Mouse (Mus musculus): ENCODE measurements at regions not wholly inside any gene's neighbourhood (a gene's known extent, or its start where the extent isn't known, plus 50 kb on each side); places are given as distances from the start of the nearest gene placed in this dataset.

- no peak overlapping the region for H3K27ac ChIP-seq (ENCODE audit: low read depth, low read length)
- no peak overlapping the region for H3K4me2 ChIP-seq (ENCODE audit: low read length)
Observed at GRCm38 (mm10) chr9:90954613-90955012, 407.6 kb upstream of the Zic4 start.

GRCm38 (mm10) chr9:90961436-90961835, 400.8 kb upstream of the Zic4 start:
- Histone ChIP-seq H3K27me3 (replicated peaks; ENCODE audit: control insufficient read depth, insufficient read depth, low read length) (no peaks in the 10 kb centered on the region), H3K4me2 (ENCODE audit: low read length) (no peak overlapping the region), H3K4me3 (ENCODE audit: low read depth, low read length) (no peak overlapping the region), H3K36me3 (ENCODE audit: control insufficient read depth, insufficient read depth, low read length) (no peaks in the 10 kb centered on the region), H3K9me3 (replicated peaks; ENCODE audit: control insufficient read depth, low read length) (no peaks in the 10 kb centered on the region), H3K9ac (ENCODE audit: low read length) (no peak overlapping the region), H3K27ac (ENCODE audit: low read depth, low read length) (no peak overlapping the region), H3K4me1 (ENCODE audit: control insufficient read depth, insufficient read depth, low read length) (no peaks in the 10 kb centered on the region)
- WGBS = 88% methylated on average over 4 of the region's 4 CpGs
- DNase-seq (ENCODE audit: low spot score) (no peak), ATAC-seq (no peak)

More at GRCm38 (mm10) chr9:90954613-90955012, 407.6 kb upstream of the Zic4 start:
- no peaks in the 10 kb centered on the region for H3K9me3 ChIP-seq (replicated peaks; ENCODE audit: control insufficient read depth, low read length)
- H3K36me3 ChIP-seq (ENCODE audit: control insufficient read depth, insufficient read depth, low read length) = no peaks in the 10 kb centered on the region
- H3K4me1 ChIP-seq (ENCODE audit: control insufficient read depth, insufficient read depth, low read length) = no peaks in the 10 kb centered on the region
- H3K27me3 ChIP-seq (replicated peaks; ENCODE audit: control insufficient read depth, insufficient read depth, low read length) = no peaks in the 10 kb centered on the region
- no peak overlapping the region for H3K4me3 ChIP-seq (ENCODE audit: low read depth, low read length)
- H3K9ac ChIP-seq (ENCODE audit: low read length) = no peak overlapping the region
- ATAC-seq = no peak
- no peak for DNase-seq (ENCODE audit: low spot score)

- H3K9me3 ChIP-seq (replicated peaks; ENCODE audit: control insufficient read depth, low read length) = no peaks in the 10 kb centered on the region
- no peak overlapping the region for H3K9ac ChIP-seq (ENCODE audit: low read length)
- H3K27ac ChIP-seq (ENCODE audit: low read depth, low read length) = no peak overlapping the region
- DNase-seq (ENCODE audit: low spot score) (no peak), ATAC-seq (no peak)
- H3K36me3 ChIP-seq (ENCODE audit: control insufficient read depth, insufficient read depth, low read length) = no peaks in the 10 kb centered on the region
- WGBS = 43% methylated on average over 3 of the region's 3 CpGs
- H3K27me3 ChIP-seq (replicated peaks; ENCODE audit: control insufficient read depth, insufficient read depth, low read length) = no peaks in the 10 kb centered on the region
- H3K4me2 ChIP-seq (ENCODE audit: low read length) = no peak overlapping the region
- no peaks in the 10 kb centered on the region for H3K4me1 ChIP-seq (ENCODE audit: control insufficient read depth, insufficient read depth, low read length)
- no peak overlapping the region for H3K4me3 ChIP-seq (ENCODE audit: low read depth, low read length)
Observed at GRCm38 (mm10) chr9:90964043-90964442, 398.2 kb upstream of the Zic4 start.

GRCm38 (mm10) chr9:90978730-90979129, 383.5 kb upstream of the Zic4 start:
- no peak overlapping the region for H3K4me2 ChIP-seq (ENCODE audit: low read length)
- no peak overlapping the region for H3K4me3 ChIP-seq (ENCODE audit: low read depth, low read length)
- H3K9ac ChIP-seq (ENCODE audit: low read length) = no peak overlapping the region
- peak; percentile 40; the same call in 1 of the 2 replicates for ATAC-seq
- DNase-seq (ENCODE audit: low spot score) = peak; percentile 56
- WGBS = 49% methylated on average over 4 of the region's 4 CpGs
- no peaks in the 10 kb centered on the region for H3K4me1 ChIP-seq (ENCODE audit: control insufficient read depth, insufficient read depth, low read length)
- no peaks in the 10 kb centered on the region for H3K36me3 ChIP-seq (ENCODE audit: control insufficient read depth, insufficient read depth, low read length)
- no peak overlapping the region for H3K27ac ChIP-seq (ENCODE audit: low read depth, low read length)
- no peaks in the 10 kb centered on the region for H3K9me3 ChIP-seq (replicated peaks; ENCODE audit: control insufficient read depth, low read length)
- H3K27me3 ChIP-seq (replicated peaks; ENCODE audit: control insufficient read depth, insufficient read depth, low read length) = no peaks in the 10 kb centered on the region

DNA sequence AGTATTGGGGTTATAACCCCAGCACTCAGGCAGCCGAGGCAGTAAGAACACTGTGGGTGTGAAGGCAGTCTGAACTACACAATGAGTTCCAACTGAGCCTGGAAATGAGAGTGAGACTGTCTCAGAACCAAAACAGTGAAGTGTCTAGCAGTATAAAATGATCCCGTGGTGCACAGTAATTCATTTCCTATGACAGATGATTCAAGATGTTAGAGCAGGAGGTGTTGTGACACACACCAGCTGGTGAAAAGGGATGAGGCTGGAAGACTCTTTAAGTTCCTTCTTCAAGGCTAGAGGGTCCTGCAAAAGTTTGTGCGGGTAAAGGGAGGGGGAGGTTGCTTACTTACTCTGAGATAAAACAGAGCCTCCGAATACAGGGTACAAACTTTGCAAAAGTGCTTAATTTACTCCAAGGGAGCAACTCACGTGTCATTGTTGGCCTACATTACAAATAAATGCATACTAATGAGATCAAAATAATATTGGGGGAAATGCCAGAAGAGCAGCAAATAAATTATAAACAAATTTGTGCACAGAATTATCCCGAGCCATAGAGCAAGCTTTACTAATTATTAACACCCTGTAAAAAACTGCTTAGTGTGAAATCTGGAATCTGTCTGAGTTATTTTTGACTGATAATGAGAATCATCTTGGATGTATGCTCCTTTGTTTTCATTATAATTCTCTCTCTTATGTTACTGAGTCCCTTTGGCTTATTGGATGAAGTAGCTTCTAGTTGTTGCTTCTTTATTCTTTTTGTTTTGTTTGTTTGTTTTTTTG, 382.0 kb upstream of the Zic4 start:
- peak; percentile 69 for DNase-seq (ENCODE audit: low spot score)
- WGBS = 59% methylated on average over 6 of the region's 6 CpGs
- Histone ChIP-seq H3K36me3 (ENCODE audit: control insufficient read depth, insufficient read depth, low read length) (no peaks in the 10 kb centered on the region), H3K9me3 (replicated peaks; ENCODE audit: control insufficient read depth, low read length) (no peaks in the 10 kb centered on the region), H3K4me3 (ENCODE audit: low read depth, low read length) (no peak overlapping the region), H3K9ac (ENCODE audit: low read length) (no peak overlapping the region), H3K27me3 (replicated peaks; ENCODE audit: control insufficient read depth, insufficient read depth, low read length) (no peaks in the 10 kb centered on the region), H3K4me2 (ENCODE audit: low read length) (no peak overlapping the region), H3K4me1 (ENCODE audit: control insufficient read depth, insufficient read depth, low read length) (no peaks in the 10 kb centered on the region), H3K27ac (ENCODE audit: low read depth, low read length) (no peak overlapping the region)
- peak; percentile 84 for ATAC-seq

GRCm38 (mm10) chr9:90999178-90999577, 363.0 kb upstream of the Zic4 start:
- H3K9me3 ChIP-seq (replicated peaks; ENCODE audit: control insufficient read depth, low read length) = no peaks in the 10 kb centered on the region
- ATAC-seq = no peak
- H3K36me3 ChIP-seq (ENCODE audit: control insufficient read depth, insufficient read depth, low read length) = no peaks in the 10 kb centered on the region
- H3K9ac ChIP-seq (ENCODE audit: low read length) = no peak overlapping the region
- no peaks in the 10 kb centered on the region for H3K4me1 ChIP-seq (ENCODE audit: control insufficient read depth, insufficient read depth, low read length)
- no peak overlapping the region for H3K4me2 ChIP-seq (ENCODE audit: low read length)
- H3K4me3 ChIP-seq (ENCODE audit: low read depth, low read length) = no peak overlapping the region
- no peak overlapping the region for H3K27ac ChIP-seq (ENCODE audit: low read depth, low read length)
- 92% methylated on average over 1 of the region's 1 CpGs for WGBS
- DNase-seq (ENCODE audit: low spot score) = no peak
- no peaks in the 10 kb centered on the region for H3K27me3 ChIP-seq (replicated peaks; ENCODE audit: control insufficient read depth, insufficient read depth, low read length)

GRCm38 (mm10) chr9:91004214-91004613, 358.0 kb upstream of the Zic4 start:
- no peaks in the 10 kb centered on the region for H3K9me3 ChIP-seq (replicated peaks; ENCODE audit: control insufficient read depth, low read length)
- H3K9ac ChIP-seq (ENCODE audit: low read length) = no peak overlapping the region
- H3K36me3 ChIP-seq (ENCODE audit: control insufficient read depth, insufficient read depth, low read length) = no peaks in the 10 kb centered on the region
- no peak for ATAC-seq
- 74% methylated on average over 4 of the region's 4 CpGs for WGBS
- no peak overlapping the region for H3K27ac ChIP-seq (ENCODE audit: low read depth, low read length)
- peak; percentile 49 for DNase-seq (ENCODE audit: low spot score)
- H3K4me2 ChIP-seq (ENCODE audit: low read length) = no peak overlapping the region
- no peaks in the 10 kb centered on the region for H3K27me3 ChIP-seq (replicated peaks; ENCODE audit: control insufficient read depth, insufficient read depth, low read length)
- no peak overlapping the region for H3K4me3 ChIP-seq (ENCODE audit: low read depth, low read length)
- H3K4me1 ChIP-seq (ENCODE audit: control insufficient read depth, insufficient read depth, low read length) = no peaks in the 10 kb centered on the region

DNA sequence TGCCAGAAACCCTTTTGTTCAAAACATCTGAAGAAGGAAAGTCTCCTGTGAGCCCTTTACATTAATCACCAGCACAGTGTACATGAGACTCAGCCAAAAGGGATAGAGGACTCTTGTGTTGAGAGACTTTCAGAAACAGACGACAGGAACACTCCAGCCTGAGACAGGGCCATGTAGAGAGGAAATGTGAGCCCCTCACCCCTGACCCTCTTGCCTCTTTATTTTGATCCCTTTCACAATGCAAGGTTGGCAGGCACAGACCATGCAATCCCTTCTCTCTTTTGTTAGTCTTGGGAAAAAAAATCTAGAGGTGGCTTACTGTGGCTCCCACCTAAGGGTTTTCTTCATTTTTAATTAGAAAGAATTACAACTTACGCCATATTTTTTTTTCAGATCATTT, 321.7 kb upstream of the Zic4 start:
- ATAC-seq (no peak), DNase-seq (ENCODE audit: low spot score) (peak; percentile 20)
- Histone ChIP-seq H3K9ac (ENCODE audit: low read length) (no peak overlapping the region), H3K27ac (ENCODE audit: low read depth, low read length) (no peak overlapping the region), H3K27me3 (replicated peaks; ENCODE audit: control insufficient read depth, insufficient read depth, low read length) (no peaks in the 10 kb centered on the region), H3K4me3 (ENCODE audit: low read depth, low read length) (no peak overlapping the region), H3K4me2 (ENCODE audit: low read length) (no peak overlapping the region), H3K4me1 (ENCODE audit: control insufficient read depth, insufficient read depth, low read length) (no peaks in the 10 kb centered on the region), H3K9me3 (replicated peaks; ENCODE audit: control insufficient read depth, low read length) (no peaks in the 10 kb centered on the region), H3K36me3 (ENCODE audit: control insufficient read depth, insufficient read depth, low read length) (no peaks in the 10 kb centered on the region)
- WGBS = 9% methylated on average over 2 of the region's 2 CpGs

GRCm38 (mm10) chr9:91048569-91048968, 313.6 kb upstream of the Zic4 start:
- ATAC-seq = no peak
- Histone ChIP-seq H3K9me3 (replicated peaks; ENCODE audit: control insufficient read depth, low read length) (no peaks in the 10 kb centered on the region), H3K9ac (ENCODE audit: low read length) (no peak overlapping the region), H3K4me1 (ENCODE audit: control insufficient read depth, insufficient read depth, low read length) (no peaks in the 10 kb centered on the region), H3K27me3 (replicated peaks; ENCODE audit: control insufficient read depth, insufficient read depth, low read length) (no peaks in the 10 kb centered on the region), H3K4me3 (ENCODE audit: low read depth, low read length) (no peak overlapping the region), H3K36me3 (ENCODE audit: control insufficient read depth, insufficient read depth, low read length) (no peaks in the 10 kb centered on the region), H3K4me2 (ENCODE audit: low read length) (no peak overlapping the region), H3K27ac (ENCODE audit: low read depth, low read length) (no peak overlapping the region)
- WGBS = 44% methylated on average over 2 of the region's 2 CpGs
- no peak for DNase-seq (ENCODE audit: low spot score)

Measured in forebrain, embryonic 14.5 days (tissue).